ENCODE assay signal across 9 mouse cellular contexts in the genomic region with DNA sequence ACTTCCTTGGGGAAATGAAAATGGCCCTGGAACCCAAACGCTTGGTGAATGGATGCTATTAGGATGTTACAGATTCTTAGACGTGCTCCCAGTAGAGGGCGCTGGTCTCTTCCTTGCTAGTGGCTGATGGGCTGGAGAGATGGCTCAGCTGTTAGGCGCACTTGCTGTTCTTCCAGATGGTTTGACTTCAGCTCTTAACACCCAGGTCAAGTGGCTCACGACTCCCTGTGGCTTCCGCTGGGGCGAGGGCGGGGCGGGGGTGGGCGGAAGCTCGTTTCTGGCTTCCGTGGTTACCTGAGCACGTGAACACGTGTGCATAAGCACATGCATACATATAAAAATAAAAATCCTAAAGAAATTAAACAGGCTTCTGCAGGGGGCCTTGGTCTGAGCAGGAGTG. TPM values are rescaled to one million over a fixed set of nuclear protein-coding genes. Genes with fewer than 3 reads are reported as not detected.
DNase-seq lines count a peak whose midpoint lies in the region; ATAC-seq and TF ChIP-seq lines count a peak whose summit lies in the region.
"Had no signal": no experiment of that assay in that cellular context is flagged by ENCODE, and none has a peak within 500 bp of the region (broad histone marks: within the 10 kb centered on the region; RNA-seq: fewer than 3 reads in every experiment).

No protein-coding gene starts in this region.

- TF ChIP-seq CTCF in ES-Bruce4 (IDR thresholded peaks at IDR 0.05; ENCODE audit: low read depth, low read length): peak; percentile 90
- peak; percentile 63 for TF ChIP-seq CTCF in forebrain, postnatal 0 days (IDR thresholded peaks at IDR 0.05; ENCODE audit: low read depth)
- TF ChIP-seq CTCF in layer of hippocampus, adult 2 months (conservative IDR thresholded peaks at IDR 0.05): peak; percentile 75
- TF ChIP-seq CTCF in lung, postnatal 0 days (IDR thresholded peaks at IDR 0.05): peak; percentile 82

- no peak for TF ChIP-seq EP300 in ES-Bruce4 (IDR thresholded peaks at IDR 0.05; ENCODE audit: insufficient read depth, low read depth, low read length)
- TF ChIP-seq EP300 in lung, postnatal 0 days (IDR thresholded peaks at IDR 0.05): no peak

- H3K4me1 ChIP-seq in ES-Bruce4 (ENCODE audit: control insufficient read depth, insufficient read depth, low read length): no peaks in the 10 kb centered on the region
- no peaks in the 10 kb centered on the region for H3K4me1 ChIP-seq in forebrain, postnatal 0 days (ENCODE audit: insufficient read depth)
- no peaks in the 10 kb centered on the region for H3K4me1 ChIP-seq in lung, postnatal 0 days (ENCODE audit: insufficient read depth, low read depth, low read length)

- H3K9ac ChIP-seq in ES-Bruce4 (ENCODE audit: low read depth, poor library complexity, severe bottlenecking): no peak overlapping the region
- no peak overlapping the region for H3K9ac ChIP-seq in forebrain, postnatal 0 days
- no peak overlapping the region for H3K9ac ChIP-seq in lung, postnatal 0 days (replicated peaks; ENCODE audit: low read depth)

- TF ChIP-seq POLR2A in ES-Bruce4 (IDR thresholded peaks at IDR 0.05; ENCODE audit: insufficient read depth, low read length): no peak

- no peak for ATAC-seq in forebrain, postnatal 0 days
- ATAC-seq in lung, postnatal 0 days: peak; percentile 44

- no peaks in the 10 kb centered on the region for H3K36me3 ChIP-seq in ES-Bruce4 (ENCODE audit: control insufficient read depth, insufficient read depth, low read length, poor library complexity, severe bottlenecking)
- no peaks in the 10 kb centered on the region for H3K36me3 ChIP-seq in forebrain, postnatal 0 days (ENCODE audit: insufficient read depth)
- H3K36me3 ChIP-seq in lung, postnatal 0 days (ENCODE audit: insufficient read depth, low read length): no peaks in the 10 kb centered on the region

- H3K4me2 ChIP-seq in forebrain, postnatal 0 days (ENCODE audit: low read depth): 0 out of 2 replicates have a peak overlapping the region, but pooled peaks have one; percentile 8
- no peak overlapping the region for H3K4me2 ChIP-seq in lung, postnatal 0 days (replicated peaks; ENCODE audit: low read depth, low read length)

- H3K27ac ChIP-seq in ES-Bruce4 (ENCODE audit: insufficient read depth, low read length): no peak overlapping the region
- no peak overlapping the region for H3K27ac ChIP-seq in forebrain, postnatal 0 days (ENCODE audit: low read depth, low read length)
- peak overlapping the region; percentile 80 for H3K27ac ChIP-seq in layer of hippocampus, adult 2 months
- peak overlapping the region; percentile 70; the same call in 1 of the 2 replicates for H3K27ac ChIP-seq in lung, postnatal 0 days (ENCODE audit: low read length)

- intact Hi-C loops in heart, postnatal 25 days (cut with DNase I): no loop called here

- DNase-seq in brain, adult 2 months (ENCODE audit: low read depth, low spot score): peak; percentile 89
- peak; percentile 46 for DNase-seq in forebrain, postnatal 0 days
- DNase-seq in heart, postnatal 25 days (ENCODE audit: low spot score): peak; percentile 46
- DNase-seq in layer of hippocampus, adult 2 months (ENCODE audit: low spot score in 2 of 2): peak; percentile 47 to 67
- peak; percentile 91 for DNase-seq in lung, postnatal 0 days (ENCODE audit: low spot score)
- peak; percentile 49 for DNase-seq in retina, postnatal 7 days (ENCODE audit: low read depth, low spot score)
- peak; percentile 87 for DNase-seq in thymus, postnatal 4 days

- no peaks in the 10 kb centered on the region for H3K27me3 ChIP-seq in ES-Bruce4 (ENCODE audit: control insufficient read depth, insufficient read depth, low read length, poor library complexity, severe bottlenecking)
- no peaks in the 10 kb centered on the region for H3K27me3 ChIP-seq in forebrain, postnatal 0 days (ENCODE audit: insufficient read depth, low read length)
- no peaks in the 10 kb centered on the region for H3K27me3 ChIP-seq in lung, postnatal 0 days (replicated peaks; ENCODE audit: insufficient read depth, low read length)

- WGBS in forebrain, postnatal 0 days: 27% methylated on average over 14 of the region's 14 CpGs
- WGBS in lung, postnatal 0 days: 17% methylated on average over 14 of the region's 14 CpGs

- H3K9me3 ChIP-seq in ES-Bruce4 (replicated peaks; ENCODE audit: control insufficient read depth, insufficient read depth, low read length, poor library complexity, severe bottlenecking): no peaks in the 10 kb centered on the region
- no peaks in the 10 kb centered on the region for H3K9me3 ChIP-seq in forebrain, postnatal 0 days (ENCODE audit: low read length)
- no peaks in the 10 kb centered on the region for H3K9me3 ChIP-seq in lung, postnatal 0 days (ENCODE audit: low read length)

- H3K4me3 ChIP-seq in ES-Bruce4 (ENCODE audit: low read depth, low read length): no peak overlapping the region
- H3K4me3 ChIP-seq in forebrain, postnatal 0 days (ENCODE audit: low read depth, low read length): no peak overlapping the region
- peak overlapping the region; percentile 34; the same call in 1 of the 2 replicates for H3K4me3 ChIP-seq in layer of hippocampus, adult 2 months
- no peak overlapping the region for H3K4me3 ChIP-seq in lung, postnatal 0 days (ENCODE audit: low read depth, low read length)

RNA-seq across cellular contexts. Expression of a gene that starts 17.3 kb away (rescaled TPM):
- polyA plus RNA-seq in ES-Bruce4 (2011; ENCODE audit: insufficient read depth, insufficient read length, low read depth, missing spikeins): not detected in 2 replicates
- total RNA-seq in forebrain, postnatal 0 days (2014; rRNA removed): 2.1 TPM in 2 replicates
- polyA plus RNA-seq in forebrain, postnatal 0 days (2015; fragmentation: Nextera tagmentation; extraction: Ambion mirVana): 0.84 and 1.4 TPM in 2 replicates
- total RNA-seq in heart, postnatal 25 days (2021): 1 to 10 TPM; 2.5 to 3.7 TPM
- total RNA-seq in layer of hippocampus, adult 2 months (2021): 1 to 10 TPM; 1.7 to 2.3 TPM
- polyA plus RNA-seq in lung, postnatal 0 days (2015; fragmentation: Nextera tagmentation; extraction: Ambion mirVana): 14.8 and 16.2 TPM in 2 replicates

RNA-seq across cellular contexts. Expression of a gene that starts 22.7 kb away (rescaled TPM):
- polyA plus RNA-seq in ES-Bruce4 (2011; ENCODE audit: insufficient read depth, insufficient read length, low read depth, missing spikeins): 76.5 and 78.5 TPM in 2 replicates
- total RNA-seq in forebrain, postnatal 0 days (2014; rRNA removed): 35.1 and 35.9 TPM in 2 replicates
- polyA plus RNA-seq in forebrain, postnatal 0 days (2015; fragmentation: Nextera tagmentation; extraction: Ambion mirVana): 134 and 146 TPM in 2 replicates
- total RNA-seq in heart, postnatal 25 days (2021): 100 to 1,000 TPM; 208 to 239 TPM
- 10 to 100 TPM; 84.4 to 88.4 TPM for total RNA-seq in layer of hippocampus, adult 2 months (2021)
- 164 and 206 TPM in 2 replicates for polyA plus RNA-seq in lung, postnatal 0 days (2015; fragmentation: Nextera tagmentation; extraction: Ambion mirVana)

RNA-seq across cellular contexts. Expression of a gene that starts 35.3 kb away (rescaled TPM):
- not detected in 2 replicates for polyA plus RNA-seq in ES-Bruce4 (2011; ENCODE audit: insufficient read depth, insufficient read length, low read depth, missing spikeins)
- total RNA-seq in forebrain, postnatal 0 days (2014; rRNA removed): not detected in 2 replicates
- polyA plus RNA-seq in forebrain, postnatal 0 days (2015; fragmentation: Nextera tagmentation; extraction: Ambion mirVana): not detected in 2 replicates
- total RNA-seq in heart, postnatal 25 days (2021): not detected
- not detected for total RNA-seq in layer of hippocampus, adult 2 months (2021)
- 0.10 and 0.18 TPM in 2 replicates for polyA plus RNA-seq in lung, postnatal 0 days (2015; fragmentation: Nextera tagmentation; extraction: Ambion mirVana)
- total RNA-seq: layer of hippocampus, adult 8-10 months had no signal

RNA-seq across cellular contexts. Expression of a gene that starts 41.6 kb away (rescaled TPM):
- polyA plus RNA-seq in ES-Bruce4 (2011; ENCODE audit: insufficient read depth, insufficient read length, low read depth, missing spikeins): 0.68 and 0.85 TPM in 2 replicates
- total RNA-seq in forebrain, postnatal 0 days (2014; rRNA removed): 4.3 and 5.2 TPM in 2 replicates
- 3.6 and 4.7 TPM in 2 replicates for polyA plus RNA-seq in forebrain, postnatal 0 days (2015; fragmentation: Nextera tagmentation; extraction: Ambion mirVana)
- total RNA-seq in heart, postnatal 25 days (2021): not detected
- 10 to 100 TPM in 1 of 2 experiments, 1 to 10 TPM in 1; 7.8 to 10.0 TPM for total RNA-seq in layer of hippocampus, adult 2 months (2021)
- 1.8 and 2.0 TPM in 2 replicates for polyA plus RNA-seq in lung, postnatal 0 days (2015; fragmentation: Nextera tagmentation; extraction: Ambion mirVana)

Comparison
In these comparisons a context has a peak if more than half of its experiments do, and no peak if none do; other contexts are left out.
1. H3K27ac ChIP-seq: peak in layer of hippocampus, adult 2 months (single experiment) and lung, postnatal 0 days (single experiment); none in ES-Bruce4 (single experiment) and forebrain, postnatal 0 days (single experiment).
2. Peak in every context shown above with its lines, with median percentiles within 50 percentile points of each other: CTCF ChIP-seq and DNase-seq.